Mouse (Mus musculus) spleen, adult 2 months (tissue): ENCODE data around the gene Immt.

Source experiments
- CTCF ChIP-seq: fragments of 200-500 bp; IDR thresholded peaks from 2 replicates; pipeline ENCODE4 v1.5.1; 2011; ENCODE audit warnings: mild to moderate bottlenecking, inconsistent platforms; ENCODE audit not compliant: insufficient read depth, insufficient read length, insufficient replicate concordance; ENCODE audit errors: extremely low read depth
- POLR2A ChIP-seq: fragments of 200-500 bp; IDR thresholded peaks from 2 replicates; pipeline ENCODE4 v1.6.1; 2011; ENCODE audit warnings: low read depth, low read length, inconsistent platforms

GRCm38 (mm10) chr6:71803609-71804008, 27.5 kb upstream of the Immt start:
- no peak for TF ChIP-seq CTCF
- TF ChIP-seq POLR2A = no peak
